Mouse (Mus musculus): ENCODE results near the gene E330009J07Rik. TPM values are rescaled to one million over a fixed set of nuclear protein-coding genes. Genes with fewer than 3 reads are reported as not detected.

The E330009J07Rik gene
- polyA plus RNA-seq, 1 experiment: 1.0 TPM

DNA sequence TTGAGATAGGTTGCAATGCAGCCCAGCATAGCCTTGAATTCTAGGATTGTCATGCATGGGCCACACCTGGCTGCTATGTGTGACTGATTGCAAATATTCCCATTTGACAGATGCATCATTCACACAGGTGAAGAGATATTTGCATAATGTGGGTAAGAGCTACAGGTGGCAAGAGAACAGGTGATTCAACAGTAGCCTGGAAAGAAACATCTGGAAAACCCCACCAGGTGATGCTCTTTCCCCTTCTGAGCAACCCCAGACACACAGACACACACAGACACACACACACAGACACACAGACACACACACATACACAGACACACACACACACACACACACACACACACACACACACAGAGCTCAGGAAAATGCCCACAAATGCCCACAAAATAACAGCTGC is 4.1 kb downstream of the E330009J07Rik start:
- no peaks in the 10 kb centered on the region for H3K36me3 ChIP-seq (ENCODE audit: control insufficient read depth, insufficient read depth)
- no peak overlapping the region for H3K4me2 ChIP-seq (ENCODE audit: low read depth)
- no peaks in the 10 kb centered on the region for H3K79me2 ChIP-seq (ENCODE audit: control insufficient read depth, insufficient read depth)
- TF ChIP-seq MYOG (IDR thresholded peaks at IDR 0.05; ENCODE audit: control insufficient read depth in 1 of 3, insufficient read depth in 1 of 3, insufficient read length in 2 of 3, low read depth in 2 of 3) (no peak), MAX (IDR thresholded peaks at IDR 0.05; ENCODE audit: low read depth) (no peak), E2F4 (IDR thresholded peaks at IDR 0.05; ENCODE audit: insufficient read depth) (no peak), REST (IDR thresholded peaks at IDR 0.05; ENCODE audit: insufficient read depth, insufficient read length) (no peak), CEBPB (IDR thresholded peaks at IDR 0.05; ENCODE audit: insufficient read depth, poor library complexity, severe bottlenecking) (no peak), SRF (IDR thresholded peaks at IDR 0.05; ENCODE audit: control insufficient read depth, insufficient read length, low read depth) (no peak), TCF3 (IDR thresholded peaks at IDR 0.05; ENCODE audit: insufficient read length, low read depth) (no peak), USF1 (IDR thresholded peaks at IDR 0.05; ENCODE audit: low read depth) (no peak), MYOD1 (IDR thresholded peaks at IDR 0.05; ENCODE audit: control insufficient read depth in 1 of 3, insufficient read length in 2 of 3, low read depth in 2 of 3) (no peak), POLR2AphosphoS2 (IDR thresholded peaks at IDR 0.05; ENCODE audit: insufficient read length, low read depth) (no peak), POLR2A (IDR thresholded peaks at IDR 0.05; ENCODE audit: insufficient read length, low read depth) (no peak)
- no peak overlapping the region for H3ac ChIP-seq (ENCODE audit: control insufficient read depth, insufficient read length)
- H3K4me3 ChIP-seq: no peak overlapping the region
- no peaks in the 10 kb centered on the region for H3K27me3 ChIP-seq (ENCODE audit: control insufficient read depth, insufficient read depth, insufficient read length)

DNA sequence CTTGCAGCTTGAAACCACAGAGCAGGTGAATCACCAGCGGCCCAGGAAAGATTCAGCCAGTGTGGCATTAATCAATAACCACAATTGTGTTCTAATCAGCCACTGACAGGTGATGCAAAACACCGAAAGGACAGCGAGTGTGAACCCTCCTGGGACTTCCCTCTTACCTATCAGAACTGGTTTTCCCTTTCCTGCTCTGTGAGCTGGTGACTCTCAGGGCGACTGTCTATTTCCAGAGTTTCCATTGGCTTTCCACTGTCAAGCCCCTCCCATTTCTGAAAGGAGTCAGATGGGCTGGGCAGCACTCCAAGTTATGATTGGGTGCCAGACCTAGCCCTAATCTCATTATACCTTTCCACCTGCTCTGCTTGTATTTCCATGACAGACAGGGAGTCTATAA is 4.6 kb downstream of the E330009J07Rik start:
- no peaks in the 10 kb centered on the region for H3K27me3 ChIP-seq (ENCODE audit: control insufficient read depth, insufficient read depth, insufficient read length)
- no peak overlapping the region for H3ac ChIP-seq (ENCODE audit: control insufficient read depth, insufficient read length)

GRCm38 (mm10) chr6:40430878-40431277 is 5.1 kb downstream of the E330009J07Rik start:
- no peak overlapping the region for H3ac ChIP-seq (ENCODE audit: control insufficient read depth, insufficient read length)
- peak overlapping the region; percentile 1 for H3K4me2 ChIP-seq (ENCODE audit: low read depth)
- H3K79me2 ChIP-seq (ENCODE audit: control insufficient read depth, insufficient read depth): no peaks in the 10 kb centered on the region
- TF ChIP-seq REST (IDR thresholded peaks at IDR 0.05; ENCODE audit: insufficient read depth, insufficient read length): no peak
- TF ChIP-seq MAX (IDR thresholded peaks at IDR 0.05; ENCODE audit: low read depth): no peak
- no peak for TF ChIP-seq E2F4 (IDR thresholded peaks at IDR 0.05; ENCODE audit: insufficient read depth)
- no peak for TF ChIP-seq MYOG (IDR thresholded peaks at IDR 0.05; ENCODE audit: control insufficient read depth in 1 of 3, insufficient read depth in 1 of 3, insufficient read length in 2 of 3, low read depth in 2 of 3)
- TF ChIP-seq SRF (IDR thresholded peaks at IDR 0.05; ENCODE audit: control insufficient read depth, insufficient read length, low read depth): no peak
- TF ChIP-seq POLR2A (IDR thresholded peaks at IDR 0.05; ENCODE audit: insufficient read length, low read depth): no peak
- no peak for TF ChIP-seq TCF12 (IDR thresholded peaks at IDR 0.05; ENCODE audit: insufficient read depth, poor library complexity, severe bottlenecking)
- TF ChIP-seq CEBPB (IDR thresholded peaks at IDR 0.05; ENCODE audit: insufficient read depth, poor library complexity, severe bottlenecking): no peak
- no peak for TF ChIP-seq POLR2AphosphoS2 (IDR thresholded peaks at IDR 0.05; ENCODE audit: insufficient read length, low read depth)
- TF ChIP-seq MYOD1 (IDR thresholded peaks at IDR 0.05; ENCODE audit: control insufficient read depth in 1 of 3, insufficient read length in 2 of 3, low read depth in 2 of 3): no peak
- TF ChIP-seq TCF3 (IDR thresholded peaks at IDR 0.05; ENCODE audit: insufficient read length, low read depth): no peak
- no peak for TF ChIP-seq USF1 (IDR thresholded peaks at IDR 0.05; ENCODE audit: low read depth)
- no peaks in the 10 kb centered on the region for H3K27me3 ChIP-seq (ENCODE audit: control insufficient read depth, insufficient read depth, insufficient read length)
- H3K36me3 ChIP-seq (ENCODE audit: control insufficient read depth, insufficient read depth): no peaks in the 10 kb centered on the region
- H3K4me3 ChIP-seq: no peak overlapping the region

More for the DNA sequence above, 4.6 kb downstream of the E330009J07Rik start:
- TF ChIP-seq SRF (IDR thresholded peaks at IDR 0.05; ENCODE audit: control insufficient read depth, insufficient read length, low read depth) (no peak), USF1 (IDR thresholded peaks at IDR 0.05; ENCODE audit: low read depth) (no peak), POLR2A (IDR thresholded peaks at IDR 0.05; ENCODE audit: insufficient read length, low read depth) (no peak), MYOD1 (IDR thresholded peaks at IDR 0.05; ENCODE audit: control insufficient read depth in 1 of 3, insufficient read length in 2 of 3, low read depth in 2 of 3) (peak in 1 of 3 experiments; percentile 28), E2F4 (IDR thresholded peaks at IDR 0.05; ENCODE audit: insufficient read depth) (no peak), REST (IDR thresholded peaks at IDR 0.05; ENCODE audit: insufficient read depth, insufficient read length) (no peak), TCF3 (IDR thresholded peaks at IDR 0.05; ENCODE audit: insufficient read length, low read depth) (no peak), CEBPB (IDR thresholded peaks at IDR 0.05; ENCODE audit: insufficient read depth, poor library complexity, severe bottlenecking) (no peak), MAX (IDR thresholded peaks at IDR 0.05; ENCODE audit: low read depth) (no peak), MYOG (IDR thresholded peaks at IDR 0.05; ENCODE audit: control insufficient read depth in 1 of 3, insufficient read depth in 1 of 3, insufficient read length in 2 of 3, low read depth in 2 of 3) (peak in 1 of 3 experiments; percentile 3)
- no peak overlapping the region for H3K4me3 ChIP-seq
- no peaks in the 10 kb centered on the region for H3K36me3 ChIP-seq (ENCODE audit: control insufficient read depth, insufficient read depth)
- no peaks in the 10 kb centered on the region for H3K79me2 ChIP-seq (ENCODE audit: control insufficient read depth, insufficient read depth)
- H3K4me2 ChIP-seq (ENCODE audit: low read depth): peak overlapping the region; percentile 1

- H3ac ChIP-seq (ENCODE audit: control insufficient read depth, insufficient read length): no peak overlapping the region
Measured at GRCm38 (mm10) chr6:40430251-40430650, 5.7 kb downstream of the E330009J07Rik start.

GRCm38 (mm10) chr6:40429521-40429931 is 6.4 kb downstream of the E330009J07Rik start:
- Histone ChIP-seq H3ac (ENCODE audit: control insufficient read depth, insufficient read length) (no peak overlapping the region), H3K4me3 (no peak overlapping the region), H3K27me3 (ENCODE audit: control insufficient read depth, insufficient read depth, insufficient read length) (no peaks in the 10 kb centered on the region), H3K79me2 (ENCODE audit: control insufficient read depth, insufficient read depth) (no peaks in the 10 kb centered on the region), H3K36me3 (ENCODE audit: control insufficient read depth, insufficient read depth) (no peaks in the 10 kb centered on the region), H3K4me2 (ENCODE audit: low read depth) (no peak overlapping the region)
- TF ChIP-seq TCF12 (IDR thresholded peaks at IDR 0.05; ENCODE audit: insufficient read depth, poor library complexity, severe bottlenecking) (no peak), SRF (IDR thresholded peaks at IDR 0.05; ENCODE audit: control insufficient read depth, insufficient read length, low read depth) (no peak), USF1 (IDR thresholded peaks at IDR 0.05; ENCODE audit: low read depth) (no peak), MAX (IDR thresholded peaks at IDR 0.05; ENCODE audit: low read depth) (no peak), POLR2A (IDR thresholded peaks at IDR 0.05; ENCODE audit: insufficient read length, low read depth) (no peak), REST (IDR thresholded peaks at IDR 0.05; ENCODE audit: insufficient read depth, insufficient read length) (no peak), TCF3 (IDR thresholded peaks at IDR 0.05; ENCODE audit: insufficient read length, low read depth) (no peak), MYOG (IDR thresholded peaks at IDR 0.05; ENCODE audit: control insufficient read depth in 1 of 3, insufficient read depth in 1 of 3, insufficient read length in 2 of 3, low read depth in 2 of 3) (no peak), E2F4 (IDR thresholded peaks at IDR 0.05; ENCODE audit: insufficient read depth) (no peak), POLR2AphosphoS2 (IDR thresholded peaks at IDR 0.05; ENCODE audit: insufficient read length, low read depth) (no peak), MYOD1 (IDR thresholded peaks at IDR 0.05; ENCODE audit: control insufficient read depth in 1 of 3, insufficient read length in 2 of 3, low read depth in 2 of 3) (no peak), CEBPB (IDR thresholded peaks at IDR 0.05; ENCODE audit: insufficient read depth, poor library complexity, severe bottlenecking) (no peak)

More at GRCm38 (mm10) chr6:40430251-40430650, 5.7 kb downstream of the E330009J07Rik start:
- no peaks in the 10 kb centered on the region for H3K36me3 ChIP-seq (ENCODE audit: control insufficient read depth, insufficient read depth)
- no peaks in the 10 kb centered on the region for H3K27me3 ChIP-seq (ENCODE audit: control insufficient read depth, insufficient read depth, insufficient read length)
- no peak overlapping the region for H3K4me2 ChIP-seq (ENCODE audit: low read depth)
- H3K79me2 ChIP-seq (ENCODE audit: control insufficient read depth, insufficient read depth): no peaks in the 10 kb centered on the region
- no peak overlapping the region for H3K4me3 ChIP-seq
- TF ChIP-seq MYOD1 (IDR thresholded peaks at IDR 0.05; ENCODE audit: control insufficient read depth in 1 of 3, insufficient read length in 2 of 3, low read depth in 2 of 3): no peak
- TF ChIP-seq POLR2A (IDR thresholded peaks at IDR 0.05; ENCODE audit: insufficient read length, low read depth): no peak
- no peak for TF ChIP-seq E2F4 (IDR thresholded peaks at IDR 0.05; ENCODE audit: insufficient read depth)

Data from myocyte (in vitro differentiated cells).